Mouse (Mus musculus) G1E (cell line): ENCODE results near the gene Serpini2. TPM values are rescaled to one million over a fixed set of nuclear protein-coding genes. Genes with fewer than 3 reads are reported as not detected.

Source experiments
- ATAC-seq: 2 replicates; pipeline ENCODE4 v1.8.0; 2016; ENCODE audit warnings: mild to moderate bottlenecking; ENCODE audit not compliant: insufficient number of reproducible peaks, poor library complexity, low FRiP score, severe bottlenecking; ENCODE audit errors: extremely low read depth
- DNase-seq: peaks from one replicate; pipeline ENCODE4 v3.0.0; 2012; ENCODE audit warnings: low spot score
- H3K27me3 ChIP-seq: 2 replicates; pipeline ENCODE4 v1.6.1; 2012; ENCODE audit warnings: mild to moderate bottlenecking, low read length, inconsistent platforms; ENCODE audit not compliant: insufficient read depth
- H3K36me3 ChIP-seq: replicated peaks from 2 replicates; pipeline ENCODE3; 2012; ENCODE audit warnings: mild to moderate bottlenecking, inconsistent platforms
- H3K4me1 ChIP-seq: 2 replicates; pipeline ENCODE4 v1.6.1; 2012; ENCODE audit warnings: low read depth, low read length, inconsistent platforms, mixed read lengths; ENCODE audit not compliant: insufficient read depth
- H3K4me3 ChIP-seq: 2 replicates; pipeline ENCODE4 v1.5.1; 2012; ENCODE audit warnings: low read depth, mild to moderate bottlenecking, inconsistent platforms, low read length, moderate library complexity, mixed read lengths
- H3K9me3 ChIP-seq: replicated peaks from 2 replicates; pipeline ENCODE4 v1.6.1; 2012; ENCODE audit warnings: inconsistent platforms
- CTCF ChIP-seq: IDR thresholded peaks from 2 replicates; pipeline ENCODE4 v1.5.1; 2012; ENCODE audit warnings: low read depth, low read length, inconsistent platforms, mixed read lengths
- GATA1 ChIP-seq: IDR thresholded peaks from 2 replicates; pipeline ENCODE4 v1.6.1; 2012; ENCODE audit warnings: borderline replicate concordance, low read length, inconsistent platforms, mixed read lengths
- GATA2 ChIP-seq: IDR thresholded peaks from 2 replicates; pipeline ENCODE4 v1.6.1; 2012; ENCODE audit warnings: low read depth, low read length, inconsistent platforms, borderline replicate concordance
- POLR2AphosphoS5 ChIP-seq: IDR thresholded peaks from 2 replicates; pipeline ENCODE4 v1.6.1; 2012; ENCODE audit warnings: low read depth, low read length, inconsistent platforms; ENCODE audit not compliant: insufficient replicate concordance
- TAL1 ChIP-seq: conservative IDR thresholded peaks from 2 replicates; pipeline ENCODE4 v1.6.1; 2012; ENCODE audit warnings: low read depth, low read length, inconsistent platforms, mixed read lengths
- polyA plus RNA-seq: library from polyadenylated mRNA; stranded (reverse); fragments of >175 nt; gene quantifications from 2 replicates; pipeline ENCODE4 v1.2.3, GENCODE M21; 2012
- total RNA-seq, 2 experiments: library from RNA; stranded (forward) in 1 of 2; stranded (reverse) in 1 of 2; fragments of 200-1000 nt in 1 of 2; fragments of >200 nt in 1 of 2; fragmentation: Nextera tagmentation in 1 of 2; gene quantifications; 2 replicates each; pipeline ENCODE4 v1.2.3; 2014 to 2017

Gene Serpini2
- total and polyA plus RNA-seq, 3 experiments = 0.11 TPM; not detected in 2

GRCm38 (mm10) chr3:75219694-75220093, 50.2 kb downstream of the Serpini2 start:
- no peaks in the 10 kb centered on the region for H3K9me3 ChIP-seq
- H3K27me3 ChIP-seq = no peaks in the 10 kb centered on the region
- H3K4me1 ChIP-seq = no peaks in the 10 kb centered on the region
- ATAC-seq (no peak), DNase-seq (no peak)
- TF ChIP-seq POLR2AphosphoS5 = no peak
- no peak for TF ChIP-seq GATA1
- TF ChIP-seq GATA2 = no peak
- no peak for TF ChIP-seq TAL1
- no peak for TF ChIP-seq CTCF
- H3K4me3 ChIP-seq = no peak overlapping the region
- no peaks in the 10 kb centered on the region for H3K36me3 ChIP-seq

GRCm38 (mm10) chr3:75219211-75219610, 50.7 kb downstream of the Serpini2 start:
- ATAC-seq (no peak), DNase-seq (no peak)
- H3K27me3 ChIP-seq = no peaks in the 10 kb centered on the region
- TF ChIP-seq TAL1 = no peak
- TF ChIP-seq GATA2 = no peak
- no peak for TF ChIP-seq GATA1
- no peak for TF ChIP-seq POLR2AphosphoS5
- TF ChIP-seq CTCF = no peak
- H3K36me3 ChIP-seq = no peaks in the 10 kb centered on the region
- H3K9me3 ChIP-seq = no peaks in the 10 kb centered on the region
- no peak overlapping the region for H3K4me3 ChIP-seq
- no peaks in the 10 kb centered on the region for H3K4me1 ChIP-seq

- Histone ChIP-seq H3K4me3 (no peak overlapping the region), H3K9me3 (no peaks in the 10 kb centered on the region), H3K4me1 (no peaks in the 10 kb centered on the region), H3K36me3 (no peaks in the 10 kb centered on the region), H3K27me3 (no peaks in the 10 kb centered on the region)
- TF ChIP-seq TAL1 = no peak
- peak; percentile 41 for TF ChIP-seq CTCF
- DNase-seq (peak; percentile 11), ATAC-seq (peak; percentile 70; the same call in 1 of the 2 replicates)
These were observed 66.9 kb downstream of the Serpini2 start for GRCm38 (mm10) chr3:75202808-75203503.

Other genes starting within 250 kb of the Serpini2 start
- gene Zbbx, start 105.0 kb downstream of the Serpini2 start, total RNA-seq (2014; fragmentation: Nextera tagmentation) = not detected in 2 replicates
- not detected in 2 replicates for gene Zbbx, start 105.0 kb downstream of the Serpini2 start, total RNA-seq (2017)
- gene Zbbx, start 105.0 kb downstream of the Serpini2 start, polyA plus RNA-seq = not detected in 2 replicates
- gene Wdr49, start 212.1 kb upstream of the Serpini2 start, total RNA-seq (2014; fragmentation: Nextera tagmentation) = not detected in 2 replicates
- gene Wdr49, start 212.1 kb upstream of the Serpini2 start, total RNA-seq (2017) = 0.44 TPM in 1 of 2 replicates, not detected in the other
- gene Wdr49, start 212.1 kb upstream of the Serpini2 start, polyA plus RNA-seq = not detected in 2 replicates